Mouse (Mus musculus): Measurements from ENCODE around the gene Fam120b. TPM values are rescaled to one million over a fixed set of nuclear protein-coding genes. Genes with fewer than 3 reads are reported as not detected.

Gene Fam120b
- polyA plus RNA-seq, 2 experiments, result 3.1 to 4.1 TPM

DNA sequence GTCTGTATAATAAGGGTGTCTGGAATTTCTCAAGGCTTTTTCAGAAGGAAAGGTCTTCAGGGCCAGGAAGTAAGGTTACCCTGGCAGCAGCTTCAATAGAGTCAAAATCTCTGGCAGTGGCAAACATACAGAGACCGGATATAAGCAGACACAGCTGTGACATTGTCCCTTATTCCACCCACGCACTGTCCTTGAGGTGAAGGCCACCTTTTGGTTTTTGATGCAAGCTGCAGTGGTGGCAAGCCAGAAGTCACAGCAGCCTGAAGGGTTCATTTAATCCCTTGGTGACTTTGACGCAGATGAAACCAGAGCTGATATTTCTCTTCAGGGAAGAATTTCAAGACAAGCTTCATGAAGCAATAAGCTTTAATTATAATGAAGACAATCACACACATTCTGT, 53.6 kb downstream of the Fam120b start:
- H3K9me3 ChIP-seq (ENCODE audit: control insufficient read depth, low read length), result no peaks in the 10 kb centered on the region
- no peaks in the 10 kb centered on the region for H3K4me1 ChIP-seq (replicated peaks; ENCODE audit: control insufficient read depth in 2 of 2, insufficient read depth in 2 of 2, low read length in 1 of 2)
- ATAC-seq (ENCODE audit: insufficient read depth) (no peak), DNase-seq (ENCODE audit: low read depth in 3 of 3, low spot score in 3 of 3) (no peak)
- H3K27me3 ChIP-seq (ENCODE audit: control insufficient read depth, insufficient read depth, low read length), result no peaks in the 10 kb centered on the region
- H3K4me3 ChIP-seq (ENCODE audit: insufficient read depth in 1 of 2, low read depth in 2 of 2, low read length in 2 of 2), result no peak overlapping the region
- no peak overlapping the region for H3K4me2 ChIP-seq (ENCODE audit: low read depth)
- 55% methylated on average over 3 of the region's 3 CpGs for WGBS (ENCODE audit: insufficient replicate concordance)
- H3K36me3 ChIP-seq (replicated peaks; ENCODE audit: control insufficient read depth, insufficient read depth, low read depth), result no peaks in the 10 kb centered on the region
- H3K27ac ChIP-seq, result no peak overlapping the region
- no peak overlapping the region for H3K9ac ChIP-seq (replicated peaks)
- TF ChIP-seq EP300 (IDR thresholded peaks at IDR 0.05; ENCODE audit: low read depth) (no peak), CTCF (IDR thresholded peaks at IDR 0.05; ENCODE audit: low read depth) (no peak)

DNA sequence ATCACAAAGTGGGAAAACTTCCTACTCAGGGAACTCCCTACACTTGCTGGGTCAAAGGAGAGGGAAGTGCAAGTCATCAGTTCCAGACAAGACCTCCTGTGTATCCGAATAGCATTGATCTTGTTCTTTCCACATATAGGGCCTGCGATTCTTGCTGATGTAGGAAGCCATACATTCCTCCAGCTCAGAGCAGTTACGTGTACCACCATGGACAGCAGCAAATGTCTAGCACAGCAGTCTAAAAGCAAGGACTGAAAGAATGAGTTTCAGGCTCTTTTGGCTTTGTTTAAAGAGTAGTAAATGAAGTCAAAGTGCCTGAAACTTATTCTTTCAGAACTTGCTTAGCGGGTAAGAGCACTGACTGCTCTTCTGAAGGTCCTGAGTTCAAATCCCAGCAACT, 59.2 kb downstream of the Fam120b start:
- H3K27me3 ChIP-seq (ENCODE audit: control insufficient read depth, insufficient read depth, low read length), result no peaks in the 10 kb centered on the region
- DNase-seq (ENCODE audit: low read depth in 3 of 3, low spot score in 3 of 3), result no peak
- no peak overlapping the region for H3K4me3 ChIP-seq (ENCODE audit: insufficient read depth in 1 of 2, low read depth in 2 of 2, low read length in 2 of 2)
- H3K27ac ChIP-seq, result no peak overlapping the region
- no peak overlapping the region for H3K9ac ChIP-seq (replicated peaks)
- no peak overlapping the region for H3K4me2 ChIP-seq (ENCODE audit: low read depth)
- 54% methylated on average over 4 of the region's 4 CpGs for WGBS (ENCODE audit: insufficient replicate concordance)
- no peak for ATAC-seq (ENCODE audit: insufficient read depth)
- H3K36me3 ChIP-seq (replicated peaks; ENCODE audit: control insufficient read depth, insufficient read depth, low read depth), result no peaks in the 10 kb centered on the region
- TF ChIP-seq EP300 (IDR thresholded peaks at IDR 0.05; ENCODE audit: low read depth), result no peak
- TF ChIP-seq CTCF (IDR thresholded peaks at IDR 0.05; ENCODE audit: low read depth), result no peak
- H3K9me3 ChIP-seq (ENCODE audit: control insufficient read depth, low read length), result no peaks in the 10 kb centered on the region
- no peaks in the 10 kb centered on the region; a peak in 1 of 4 replicates for H3K4me1 ChIP-seq (replicated peaks; ENCODE audit: control insufficient read depth in 2 of 2, insufficient read depth in 2 of 2, low read length in 1 of 2)

DNA sequence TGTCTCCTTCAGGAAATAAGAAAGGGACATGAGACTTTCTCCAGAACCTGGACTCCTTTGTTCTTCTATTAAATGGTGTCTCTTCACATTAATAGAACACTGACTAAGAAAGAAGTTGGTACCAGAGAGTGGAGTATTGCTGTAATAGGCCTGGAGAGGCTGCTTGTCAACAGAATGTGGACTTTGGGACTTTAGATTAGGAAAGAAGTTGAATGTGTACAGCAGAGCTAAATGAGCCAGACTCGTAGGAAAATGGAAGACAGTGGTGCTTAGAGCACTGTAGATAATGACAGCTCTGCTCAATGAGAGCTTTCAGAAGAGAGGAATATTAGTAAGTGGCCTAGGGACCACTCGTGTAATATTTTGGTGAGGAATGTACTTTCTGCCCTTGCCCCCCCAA, 60.6 kb downstream of the Fam120b start:
- DNase-seq (ENCODE audit: low read depth in 3 of 3, low spot score in 3 of 3) (no peak), ATAC-seq (ENCODE audit: insufficient read depth) (no peak)
- Histone ChIP-seq H3K9me3 (ENCODE audit: control insufficient read depth, low read length) (no peaks in the 10 kb centered on the region), H3K36me3 (replicated peaks; ENCODE audit: control insufficient read depth, insufficient read depth, low read depth) (no peaks in the 10 kb centered on the region), H3K27me3 (ENCODE audit: control insufficient read depth, insufficient read depth, low read length) (no peaks in the 10 kb centered on the region), H3K9ac (replicated peaks) (no peak overlapping the region), H3K4me2 (ENCODE audit: low read depth) (no peak overlapping the region), H3K27ac (no peak overlapping the region), H3K4me3 (ENCODE audit: insufficient read depth in 1 of 2, low read depth in 2 of 2, low read length in 2 of 2) (no peak overlapping the region), H3K4me1 (replicated peaks; ENCODE audit: control insufficient read depth in 2 of 2, insufficient read depth in 2 of 2, low read length in 1 of 2) (no peaks in the 10 kb centered on the region; a peak in 1 of 4 replicates)
- no peak for TF ChIP-seq EP300 (IDR thresholded peaks at IDR 0.05; ENCODE audit: low read depth)
- no peak for TF ChIP-seq CTCF (IDR thresholded peaks at IDR 0.05; ENCODE audit: low read depth)
- WGBS (ENCODE audit: insufficient replicate concordance), result 54% methylated on average over 2 of the region's 2 CpGs

DNA sequence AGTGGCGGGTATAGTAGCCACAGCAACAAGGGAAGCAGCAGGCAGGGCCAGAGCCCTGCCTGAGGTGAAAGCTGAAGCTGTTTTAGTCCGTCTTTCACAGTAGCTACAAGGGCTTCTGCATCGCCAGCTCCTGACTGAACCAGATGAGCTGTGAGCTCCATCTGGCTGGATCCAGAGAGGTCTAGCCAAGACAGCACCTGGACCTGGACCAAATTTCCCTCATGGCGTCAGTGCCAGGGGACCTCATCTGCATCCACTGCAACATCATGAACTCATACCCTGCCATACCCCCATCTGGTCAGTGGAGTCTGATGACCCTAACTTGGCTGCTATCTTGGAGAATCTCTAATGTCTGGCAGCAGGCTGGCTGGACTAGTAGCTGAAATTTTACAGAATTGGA, 63.8 kb downstream of the Fam120b start:
- H3K4me1 ChIP-seq (replicated peaks; ENCODE audit: control insufficient read depth in 2 of 2, insufficient read depth in 2 of 2, low read length in 1 of 2), result peaks cover 0 to 5% of the 10 kb centered on the region in 2 experiments; a peak in 3 of 4 replicates
- H3K4me2 ChIP-seq (ENCODE audit: low read depth), result no peak overlapping the region
- no peak overlapping the region for H3K4me3 ChIP-seq (ENCODE audit: insufficient read depth in 1 of 2, low read depth in 2 of 2, low read length in 2 of 2)
- TF ChIP-seq CTCF (IDR thresholded peaks at IDR 0.05; ENCODE audit: low read depth) (no peak), EP300 (IDR thresholded peaks at IDR 0.05; ENCODE audit: low read depth) (no peak)
- no peaks in the 10 kb centered on the region for H3K27me3 ChIP-seq (ENCODE audit: control insufficient read depth, insufficient read depth, low read length)
- ATAC-seq (ENCODE audit: insufficient read depth) (no peak), DNase-seq (ENCODE audit: low read depth in 3 of 3, low spot score in 3 of 3) (no peak)
- no peak overlapping the region for H3K27ac ChIP-seq
- no peak overlapping the region for H3K9ac ChIP-seq (replicated peaks)
- 72% methylated on average over 4 of the region's 4 CpGs for WGBS (ENCODE audit: insufficient replicate concordance)
- no peaks in the 10 kb centered on the region for H3K36me3 ChIP-seq (replicated peaks; ENCODE audit: control insufficient read depth, insufficient read depth, low read depth)
- H3K9me3 ChIP-seq (ENCODE audit: control insufficient read depth, low read length), result no peaks in the 10 kb centered on the region

DNA sequence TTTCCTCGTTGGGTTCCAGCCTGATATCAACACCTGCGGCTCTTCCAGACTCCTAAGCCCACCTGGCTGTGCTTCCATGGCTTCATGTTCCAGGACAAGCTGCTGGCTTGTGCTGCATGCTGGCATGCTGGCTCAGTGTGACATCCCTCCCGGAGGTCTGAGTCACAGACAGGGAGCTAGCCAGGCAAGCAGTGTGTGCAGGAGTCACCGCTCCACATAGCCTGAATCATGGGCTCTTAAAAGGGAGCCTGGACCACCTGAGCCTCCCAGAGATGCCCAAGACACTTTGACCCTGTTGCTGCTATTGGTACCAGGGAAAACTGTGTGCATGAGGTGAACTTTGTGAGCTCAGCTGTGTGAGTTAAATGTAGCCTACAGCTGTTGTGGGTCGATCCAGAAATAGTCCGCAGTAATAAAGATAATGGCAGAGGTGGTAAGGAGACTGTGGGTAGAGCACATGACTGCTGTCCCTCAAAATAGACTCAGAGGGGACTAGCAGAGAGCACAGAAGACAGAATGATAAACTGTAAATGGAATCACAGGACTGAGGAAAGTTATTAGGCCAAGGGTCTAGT, 66.0 kb downstream of the Fam120b start:
- Histone ChIP-seq H3K9ac (replicated peaks) (no peak overlapping the region), H3K27ac (no peak overlapping the region), H3K4me1 (replicated peaks; ENCODE audit: control insufficient read depth in 2 of 2, insufficient read depth in 2 of 2, low read length in 1 of 2) (peaks cover 0 to 5% of the 10 kb centered on the region in 2 experiments; a peak in 3 of 4 replicates), H3K27me3 (ENCODE audit: control insufficient read depth, insufficient read depth, low read length) (no peaks in the 10 kb centered on the region), H3K36me3 (replicated peaks; ENCODE audit: control insufficient read depth, insufficient read depth, low read depth) (no peaks in the 10 kb centered on the region), H3K4me2 (ENCODE audit: low read depth) (no peak overlapping the region), H3K4me3 (ENCODE audit: insufficient read depth in 1 of 2, low read depth in 2 of 2, low read length in 2 of 2) (no peak overlapping the region), H3K9me3 (ENCODE audit: control insufficient read depth, low read length) (no peaks in the 10 kb centered on the region)
- DNase-seq (ENCODE audit: low read depth in 3 of 3, low spot score in 3 of 3) (no peak), ATAC-seq (ENCODE audit: insufficient read depth) (no peak)
- WGBS (ENCODE audit: insufficient replicate concordance), result 74% methylated on average over 6 of the region's 6 CpGs
- TF ChIP-seq CTCF (IDR thresholded peaks at IDR 0.05; ENCODE audit: low read depth) (no peak), EP300 (IDR thresholded peaks at IDR 0.05; ENCODE audit: low read depth) (no peak)
